Mouse (Mus musculus): ENCODE results near the gene Gstz1. TPM values are rescaled to one million over a fixed set of nuclear protein-coding genes. Genes with fewer than 3 reads are reported as not detected.

Gene Gstz1
- polyA plus RNA-seq, 1 experiment from 2014 or later: 32.5 TPM

DNA sequence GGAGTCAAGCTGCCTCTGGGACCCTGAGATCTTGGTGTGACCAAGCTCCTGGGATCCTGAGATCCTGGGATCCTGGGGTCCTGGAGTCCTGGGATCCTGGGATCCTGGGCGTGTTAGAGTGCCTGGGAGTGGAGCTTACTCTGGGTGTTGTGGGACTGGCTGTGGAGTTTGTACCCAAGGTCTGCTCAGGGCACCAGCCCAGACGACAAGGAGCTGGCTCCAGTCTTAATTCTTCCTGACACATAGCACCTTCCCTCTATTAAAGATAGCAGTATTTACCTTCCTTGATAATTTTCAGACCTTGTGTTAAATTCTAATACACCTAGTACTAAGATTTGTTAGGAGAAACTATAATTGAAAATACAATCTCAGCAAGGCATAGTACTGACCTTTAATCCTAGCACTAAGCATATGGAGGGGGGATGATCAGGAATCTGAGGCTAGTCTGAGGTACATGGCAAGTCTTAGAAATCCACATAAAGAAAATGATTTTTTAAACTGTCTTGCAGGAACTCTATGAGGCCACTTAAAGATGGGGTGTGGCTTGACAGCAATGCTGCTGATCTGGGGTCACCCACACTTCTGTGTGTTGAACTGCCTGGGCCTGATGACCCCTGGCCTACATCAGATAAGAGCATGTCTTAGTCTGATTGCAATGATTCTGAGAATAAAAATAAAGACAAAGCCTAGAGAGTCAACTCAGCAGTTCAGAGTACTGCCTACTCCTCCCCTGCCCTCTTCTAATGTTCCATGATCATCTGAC lies 66.1 kb downstream of the Gstz1 start:
- H3K4me2 ChIP-seq (replicated peaks): no peak overlapping the region
- H3K27ac ChIP-seq: no peak overlapping the region
- no peaks in the 10 kb centered on the region for H3K27me3 ChIP-seq
- H3K36me3 ChIP-seq: no peaks in the 10 kb centered on the region
- H3K4me3 ChIP-seq (replicated peaks): no peak overlapping the region
- ATAC-seq: no peak
- H3K9me3 ChIP-seq: no peaks in the 10 kb centered on the region
- no peak overlapping the region for H3K9ac ChIP-seq (replicated peaks)
- no peaks in the 10 kb centered on the region for H3K4me1 ChIP-seq (replicated peaks)
- 68% methylated on average over 2 of the region's 2 CpGs for WGBS

Other genes with a start within 250 kb of the Gstz1 start
- 49.8 and 51.2 TPM in 2 replicates for gene Cipc, start 200.1 kb upstream of the Gstz1 start, polyA plus RNA-seq (2015; fragmentation: Nextera tagmentation; extraction: Ambion mirVana)
- gene Zdhhc22, start 156.7 kb upstream of the Gstz1 start, polyA plus RNA-seq (2015; fragmentation: Nextera tagmentation; extraction: Ambion mirVana): 6.0 and 7.1 TPM in 2 replicates
- 3.7 and 4.3 TPM in 2 replicates for gene Tmem63c, start 125.8 kb upstream of the Gstz1 start, polyA plus RNA-seq (2015; fragmentation: Nextera tagmentation; extraction: Ambion mirVana)
- 1.3 and 1.6 TPM in 2 replicates for gene Ngb, start 44.6 kb upstream of the Gstz1 start, polyA plus RNA-seq (2015; fragmentation: Nextera tagmentation; extraction: Ambion mirVana)
- gene Pomt2, start 803 bp downstream of the Gstz1 start, polyA plus RNA-seq (2015; fragmentation: Nextera tagmentation; extraction: Ambion mirVana): 13.2 and 14.3 TPM in 2 replicates
- 1.5 and 1.9 TPM in 2 replicates for gene Samd15, start 52.6 kb downstream of the Gstz1 start, polyA plus RNA-seq (2015; fragmentation: Nextera tagmentation; extraction: Ambion mirVana)
- gene Tmed8, start 53.3 kb downstream of the Gstz1 start, polyA plus RNA-seq (2015; fragmentation: Nextera tagmentation; extraction: Ambion mirVana): 4.3 and 4.6 TPM in 2 replicates
- gene Noxred1, start 91.6 kb downstream of the Gstz1 start, polyA plus RNA-seq (2015; fragmentation: Nextera tagmentation; extraction: Ambion mirVana): 1.4 and 1.7 TPM in 2 replicates
- 67.3 and 69.3 TPM in 2 replicates for gene Vipas39, start 119.1 kb downstream of the Gstz1 start, polyA plus RNA-seq (2015; fragmentation: Nextera tagmentation; extraction: Ambion mirVana)
- gene Ahsa1, start 119.3 kb downstream of the Gstz1 start, polyA plus RNA-seq (2015; fragmentation: Nextera tagmentation; extraction: Ambion mirVana): 207 and 209 TPM in 2 replicates
- 0.79 and 0.93 TPM in 2 replicates for gene Ism2, start 152.5 kb downstream of the Gstz1 start, polyA plus RNA-seq (2015; fragmentation: Nextera tagmentation; extraction: Ambion mirVana)
- 55.5 and 59.9 TPM in 2 replicates for gene Sptlc2, start 241.2 kb downstream of the Gstz1 start, polyA plus RNA-seq (2015; fragmentation: Nextera tagmentation; extraction: Ambion mirVana)

Measured in midbrain, embryonic 13.5 days (tissue).